Mouse (Mus musculus) intestine, embryonic 14.5 days (tissue): Measurements from ENCODE around the gene 9230102O04Rik. TPM values are rescaled to one million over a fixed set of nuclear protein-coding genes. Genes with fewer than 3 reads are reported as not detected.

Source experiments
- ATAC-seq: fragments of 200-750 bp; cut with Nextera tagmentation; replicated peaks from 2 replicates; pipeline ENCODE4 v1.8.0; 2017; ENCODE audit warnings: low read depth, moderate number of reproducible peaks, moderate TSS enrichment, moderate library complexity; ENCODE audit not compliant: low FRiP score, low TSS enrichment
- DNase-seq: peaks from one replicate; pipeline ENCODE4 v3.0.0-alpha.2; 2018; ENCODE audit warnings: low spot score
- H3K27ac ChIP-seq: fragments of 300-500 bp; sonication (generic); 2 replicates; pipeline ENCODE4 v1.5.1; 2014; ENCODE audit warnings: low read depth, mild to moderate bottlenecking, control low read depth
- H3K27me3 ChIP-seq: fragments of 300-500 bp; sonication (generic); replicated peaks from 2 replicates; pipeline ENCODE4 v1.6.1; 2014; ENCODE audit warnings: low read length, control low read depth; ENCODE audit not compliant: control insufficient read depth, insufficient read depth
- H3K36me3 ChIP-seq: fragments of 300-500 bp; sonication (generic); 2 replicates; pipeline ENCODE4 v1.6.1; 2014; ENCODE audit warnings: low read length, control low read depth; ENCODE audit not compliant: control insufficient read depth, insufficient read depth
- H3K4me1 ChIP-seq: fragments of 300-500 bp; sonication (generic); replicated peaks from 2 replicates; pipeline ENCODE4 v1.6.1; 2014; ENCODE audit warnings: low read length, control low read depth, mixed read lengths; ENCODE audit not compliant: control insufficient read depth, insufficient read depth
- H3K4me2 ChIP-seq: fragments of 300-500 bp; sonication (generic); 2 replicates; pipeline ENCODE4 v1.6.1; 2014; ENCODE audit warnings: low read length
- H3K4me3 ChIP-seq: fragments of 300-500 bp; sonication (generic); 2 replicates; pipeline ENCODE4 v1.5.1; 2014; ENCODE audit warnings: low read depth, low read length, control low read depth, mixed read lengths
- H3K9ac ChIP-seq: fragments of 300-500 bp; sonication (generic); 2 replicates; pipeline ENCODE4 v1.6.1; 2014; ENCODE audit warnings: mild to moderate bottlenecking, low read length
- H3K9me3 ChIP-seq: fragments of 300-500 bp; sonication (generic); 2 replicates; pipeline ENCODE4 v1.6.1; 2016; ENCODE audit warnings: low read length, control low read depth; ENCODE audit not compliant: control insufficient read depth
- WGBS: fragments of 180-500 bp; shearing (Covaris S2); extraction: QIAGEN DNeasy Blood & Tissue Kit; methylation state at CpG from one replicate; pipeline ENCODE4 v1.1.7; 2014; 5-methylcytosine and 5-hydroxymethylcytosine counted together
- polyA plus RNA-seq: library from polyadenylated mRNA; unstranded; fragments of >200 nt; fragmentation: Nextera tagmentation; extraction: Ambion mirVana; gene quantifications from 2 replicates; pipeline ENCODE4 v1.2.1, GENCODE M21; 2014

The 9230102O04Rik gene
- not detected in 2 replicates for polyA plus RNA-seq

GRCm38 (mm10) chr2:9888913-9889650 lies at the start of gene 9230102O04Rik:
Gene 9230102O04Rik (minus strand): TSS chr2:9889540.
- H3K4me2 ChIP-seq: peak within 1 kb of the TSS; percentile 31
- no peaks in the 10 kb centered on the region for H3K36me3 ChIP-seq
- H3K4me1 ChIP-seq: no peaks in the 10 kb centered on the region
- H3K9me3 ChIP-seq: no peaks in the 10 kb centered on the region
- DNase-seq (peak; percentile 72), ATAC-seq (peak; percentile 72; the same call in 1 of the 2 replicates)
- no peak within 1 kb of the TSS for H3K27ac ChIP-seq
- no peak within 1 kb of the TSS for H3K9ac ChIP-seq
- peak within 1 kb of the TSS; percentile 15; the same call in 1 of the 2 replicates for H3K4me3 ChIP-seq
- peaks cover 97% of the 10 kb centered on the region for H3K27me3 ChIP-seq
- 1% methylated on average over 30 of the region's 30 CpGs for WGBS

GRCm38 (mm10) chr2:9935965-9936364 lies 46.6 kb upstream of the 9230102O04Rik start:
- WGBS: 33% methylated on average over 1 of the region's 1 CpGs
- DNase-seq (no peak), ATAC-seq (no peak)
- no peaks in the 10 kb centered on the region for H3K9me3 ChIP-seq
- no peak overlapping the region for H3K4me3 ChIP-seq
- H3K27me3 ChIP-seq: no peaks in the 10 kb centered on the region
- H3K4me2 ChIP-seq: no peak overlapping the region
- H3K27ac ChIP-seq: no peak overlapping the region
- no peak overlapping the region for H3K9ac ChIP-seq
- 0 out of 2 replicates have a peak, but pooled peaks cover 6% of the 10 kb centered on the region for H3K36me3 ChIP-seq
- H3K4me1 ChIP-seq: no peaks in the 10 kb centered on the region

DNA sequence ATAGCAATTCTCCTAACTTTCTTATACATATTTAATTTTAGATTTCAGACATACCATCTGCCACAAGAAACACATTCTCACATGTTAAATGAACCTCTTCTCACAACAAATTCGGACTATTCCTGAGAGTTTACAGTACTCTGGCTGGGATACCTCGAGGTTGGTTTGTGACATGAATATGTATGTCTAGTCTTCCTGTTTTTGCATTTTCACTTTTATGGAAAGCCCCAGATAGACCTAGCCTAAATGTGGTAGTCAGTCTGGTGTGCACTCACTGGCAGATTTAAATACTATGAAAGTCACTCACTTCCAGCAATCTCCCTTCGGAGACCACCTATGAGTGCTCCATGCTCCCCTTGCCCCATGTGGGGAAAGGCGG lies 37.6 kb upstream of the 9230102O04Rik start:
- WGBS: 79% methylated on average over 4 of the region's 4 CpGs
- ATAC-seq (no peak), DNase-seq (no peak)
- Histone ChIP-seq H3K9ac (no peak overlapping the region), H3K36me3 (no peaks in the 10 kb centered on the region), H3K27me3 (no peaks in the 10 kb centered on the region), H3K4me2 (no peak overlapping the region), H3K4me3 (no peak overlapping the region), H3K4me1 (no peaks in the 10 kb centered on the region), H3K27ac (no peak overlapping the region), H3K9me3 (no peaks in the 10 kb centered on the region)

GRCm38 (mm10) chr2:9926194-9926904 lies 37.0 kb upstream of the 9230102O04Rik start:
- DNase-seq (no peak), ATAC-seq (no peak)
- no peaks in the 10 kb centered on the region for H3K27me3 ChIP-seq
- no peak overlapping the region for H3K4me3 ChIP-seq
- no peak overlapping the region for H3K4me2 ChIP-seq
- WGBS: 44% methylated on average over 7 of the region's 7 CpGs
- no peaks in the 10 kb centered on the region for H3K9me3 ChIP-seq
- no peak overlapping the region for H3K9ac ChIP-seq
- H3K4me1 ChIP-seq: no peaks in the 10 kb centered on the region
- no peaks in the 10 kb centered on the region for H3K36me3 ChIP-seq
- H3K27ac ChIP-seq: no peak overlapping the region

DNA sequence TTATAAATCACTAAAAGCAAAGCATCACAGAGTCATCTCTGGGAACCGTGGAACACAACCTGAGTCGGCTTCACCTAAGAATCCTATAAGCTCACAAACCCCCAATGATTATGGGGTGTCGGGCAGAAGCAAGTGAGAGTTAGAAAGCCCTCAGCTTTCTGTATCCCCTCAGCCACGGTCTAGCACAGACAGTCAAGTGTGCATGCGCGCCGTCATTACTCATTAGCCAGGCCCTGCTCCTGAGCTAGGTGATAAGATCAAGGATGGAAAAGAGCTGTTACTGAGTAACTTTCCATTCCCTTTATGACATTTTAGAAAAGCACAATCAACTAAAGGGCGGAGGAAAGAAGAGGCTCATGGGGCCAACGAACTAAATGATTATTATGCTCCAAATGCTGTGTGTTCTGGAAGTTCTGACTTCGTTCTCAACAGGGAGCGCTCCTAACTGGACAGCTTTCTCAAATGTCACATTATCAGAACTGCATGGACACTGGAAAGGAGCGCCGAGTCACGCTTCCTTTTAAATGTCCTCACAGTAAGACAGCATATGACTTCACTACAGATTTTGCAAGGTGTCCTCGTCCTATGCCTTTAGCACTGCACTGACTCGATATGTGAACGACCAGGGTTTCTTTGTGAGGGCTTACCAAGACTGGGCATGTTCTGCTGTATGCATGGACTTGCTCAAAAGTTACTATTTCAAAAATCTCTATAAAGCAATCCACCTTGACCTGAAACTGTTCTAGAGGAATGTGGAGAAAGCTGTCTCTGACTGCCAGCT lies 29.5 kb upstream of the 9230102O04Rik start:
- Histone ChIP-seq H3K4me1 (no peaks in the 10 kb centered on the region; the same call in 1 of the 2 replicates), H3K4me3 (no peak overlapping the region), H3K36me3 (peaks cover 11% of the 10 kb centered on the region), H3K27ac (no peak overlapping the region), H3K27me3 (no peaks in the 10 kb centered on the region), H3K9me3 (no peaks in the 10 kb centered on the region), H3K9ac (no peak overlapping the region), H3K4me2 (no peak overlapping the region)
- DNase-seq: peak; percentile 60
- ATAC-seq: peak; percentile 90
- WGBS: 75% methylated on average over 17 of the region's 17 CpGs

- Histone ChIP-seq H3K4me3 (no peak overlapping the region), H3K9me3 (no peaks in the 10 kb centered on the region), H3K9ac (no peak overlapping the region), H3K36me3 (peaks cover 11% of the 10 kb centered on the region), H3K4me2 (no peak overlapping the region), H3K27me3 (no peaks in the 10 kb centered on the region), H3K27ac (no peak overlapping the region), H3K4me1 (no peaks in the 10 kb centered on the region; the same call in 1 of the 2 replicates)
- 88% methylated on average over 9 of the region's 9 CpGs for WGBS
- DNase-seq: no peak
- ATAC-seq: no peak
Observed at GRCm38 (mm10) chr2:9917602-9918001, 28.3 kb upstream of the 9230102O04Rik start.

- DNase-seq (peak; percentile 55), ATAC-seq (no peak)
- H3K27me3 ChIP-seq: no peaks in the 10 kb centered on the region
- WGBS: 3% methylated on average over 11 of the region's 11 CpGs
- peak overlapping the region; percentile 34 for H3K4me2 ChIP-seq
- H3K27ac ChIP-seq: no peak overlapping the region
- H3K4me3 ChIP-seq: 0 out of 2 replicates have a peak overlapping the region, but pooled peaks have one; percentile 8
- no peak overlapping the region for H3K9ac ChIP-seq
- peaks cover 3% of the 10 kb centered on the region; the same call in 1 of the 2 replicates for H3K4me1 ChIP-seq
- no peaks in the 10 kb centered on the region for H3K36me3 ChIP-seq
- no peaks in the 10 kb centered on the region for H3K9me3 ChIP-seq
Observed at GRCm38 (mm10) chr2:9905995-9906394, 16.7 kb upstream of the 9230102O04Rik start.

DNA sequence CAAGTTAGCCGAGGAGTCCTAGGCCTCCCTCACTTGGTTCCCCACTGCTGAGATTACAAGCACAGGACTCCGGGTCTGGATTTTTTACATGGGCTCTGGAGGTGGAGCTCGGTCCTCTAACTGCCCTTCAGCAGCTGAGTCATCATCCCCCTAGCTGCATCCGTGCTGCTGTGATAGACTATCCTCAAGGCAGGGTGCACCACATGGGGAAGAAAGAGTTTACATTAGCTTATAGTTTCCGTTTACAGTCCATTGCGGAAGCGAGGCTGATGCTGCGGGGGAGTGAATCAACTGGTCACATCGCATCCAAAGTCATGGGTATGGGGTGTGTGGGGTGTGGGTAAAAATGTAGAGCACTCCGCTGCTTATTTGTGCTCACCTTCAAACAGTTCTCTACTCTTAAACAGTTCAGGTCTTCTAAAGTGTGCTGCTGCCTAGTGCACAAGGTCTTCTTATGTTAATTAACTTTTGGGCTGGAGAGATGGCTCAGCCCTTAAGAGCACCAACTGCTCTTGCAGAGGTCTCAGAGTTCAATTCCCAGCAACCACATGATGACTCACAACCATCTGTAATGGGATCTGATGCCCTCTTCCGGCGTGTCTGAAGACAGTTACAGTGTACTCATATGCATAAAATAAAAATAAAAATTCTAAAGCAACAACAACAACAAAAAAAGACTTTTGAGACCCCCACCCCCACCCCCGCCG lies 14.7 kb upstream of the 9230102O04Rik start:
- WGBS: 51% methylated on average over 14 of the region's 14 CpGs
- no peaks in the 10 kb centered on the region for H3K36me3 ChIP-seq
- peaks cover 3% of the 10 kb centered on the region; the same call in 1 of the 2 replicates for H3K4me1 ChIP-seq
- H3K9me3 ChIP-seq: no peaks in the 10 kb centered on the region
- no peak overlapping the region for H3K4me2 ChIP-seq
- no peak overlapping the region for H3K9ac ChIP-seq
- ATAC-seq: no peak
- H3K27ac ChIP-seq: no peak overlapping the region
- no peak overlapping the region for H3K4me3 ChIP-seq
- no peak for DNase-seq
- H3K27me3 ChIP-seq: peaks cover 10% of the 10 kb centered on the region
